Mouse (Mus musculus) kidney, adult 9 months (tissue): Measurements from ENCODE around the gene Rnpep.

Experiments used
- DNase-seq: peaks from one replicate; pipeline ENCODE4 v3.0.0; 2022

The Rnpep gene

DNA sequence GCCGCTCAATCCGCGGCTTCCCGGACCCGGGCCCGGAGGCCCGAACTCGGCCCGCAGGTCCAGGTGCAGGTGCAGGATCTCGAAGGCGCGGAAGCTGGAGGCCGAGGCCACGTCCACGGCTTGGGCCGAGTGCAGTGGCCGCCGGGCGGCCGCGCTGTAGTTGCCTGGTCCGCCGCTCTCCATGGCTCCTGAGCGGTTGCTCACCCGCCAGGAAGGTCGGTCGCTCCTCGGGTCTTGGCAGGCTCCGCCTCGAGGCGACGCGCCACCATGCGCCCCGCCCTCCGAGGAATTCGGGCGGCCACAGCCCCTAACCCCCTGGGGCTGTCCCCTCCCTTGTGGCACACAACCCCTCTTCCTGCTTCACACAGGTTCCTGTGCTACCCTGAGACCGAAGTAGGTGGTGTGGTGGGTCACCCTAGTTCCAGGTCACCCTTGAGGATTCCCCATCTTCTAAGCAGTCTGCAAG is at the start of gene Rnpep:
Gene Rnpep, minus strand, starts transcription at position 259 of the 466 bp plus-strand sequence.
- DNase-seq, result peak; percentile 62

DNA sequence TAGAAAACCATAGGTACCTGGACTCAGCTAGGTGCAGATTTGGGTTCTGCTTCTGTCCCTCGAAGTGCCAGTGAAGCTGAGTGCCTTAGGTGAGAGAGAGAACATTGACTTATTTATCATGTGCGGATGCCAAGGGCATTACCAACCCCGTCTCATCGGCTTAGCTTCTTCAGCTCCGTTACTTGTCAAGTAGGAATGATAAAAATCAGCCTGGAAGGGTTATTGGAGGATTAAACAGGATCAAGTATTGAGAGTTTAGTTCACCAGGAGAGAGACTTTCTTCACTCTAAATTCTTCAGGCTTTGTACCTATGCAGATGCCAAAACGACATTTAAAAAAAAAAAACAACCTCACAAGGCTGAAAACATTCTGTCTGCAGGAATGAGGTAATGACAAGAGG is 46.7 kb upstream of the Rnpep start:
- no peak for DNase-seq

DNA sequence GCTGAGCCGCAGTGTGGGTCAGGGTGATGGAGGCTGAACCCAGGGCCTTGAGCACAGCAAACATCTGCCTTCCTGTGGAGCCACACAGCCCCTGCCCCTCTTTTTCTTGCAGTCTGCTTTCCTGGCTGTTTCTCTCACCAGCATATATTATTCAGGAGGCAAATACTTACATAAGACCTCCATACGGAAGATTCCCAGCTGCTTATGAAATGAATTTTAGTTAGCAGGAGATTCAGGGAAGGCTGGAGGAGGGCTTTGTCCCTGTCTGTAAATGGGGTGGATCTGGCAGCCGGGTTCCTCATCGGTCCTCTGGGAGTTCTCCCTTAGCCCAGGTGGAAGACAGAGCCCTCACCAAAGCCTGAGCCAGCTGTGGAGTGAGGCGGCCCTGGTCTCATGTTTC is 44.5 kb upstream of the Rnpep start:
- no peak for DNase-seq

GRCm38 (mm10) chr1:135325934-135326333 is 42.0 kb upstream of the Rnpep start:
- DNase-seq, result no peak

DNA sequence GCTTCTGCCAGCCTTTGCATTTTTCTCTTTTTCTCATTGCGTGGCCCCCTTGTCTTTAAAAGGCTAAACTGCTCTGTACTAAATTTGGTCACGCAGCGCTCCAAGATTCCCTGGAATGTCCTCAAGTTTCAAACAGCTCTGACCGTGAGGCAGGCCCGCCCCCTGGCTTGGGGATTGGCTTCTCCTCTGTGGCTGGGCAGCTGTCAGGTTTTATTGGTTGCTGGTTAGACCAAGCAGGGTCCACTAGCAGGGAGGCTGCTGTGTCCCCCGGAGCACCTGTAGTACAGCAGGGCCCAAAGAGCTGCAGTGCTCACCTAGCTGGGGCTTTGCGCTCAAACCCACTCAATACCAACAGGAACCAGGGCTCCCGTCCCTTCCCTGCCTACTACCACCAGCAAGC is 40.7 kb upstream of the Rnpep start, which contains the start of gene Lmod1:
Gene Lmod1, plus strand, starts transcription at position 237 of the 400 bp plus-strand sequence.
- DNase-seq, result peak; percentile 69

DNA sequence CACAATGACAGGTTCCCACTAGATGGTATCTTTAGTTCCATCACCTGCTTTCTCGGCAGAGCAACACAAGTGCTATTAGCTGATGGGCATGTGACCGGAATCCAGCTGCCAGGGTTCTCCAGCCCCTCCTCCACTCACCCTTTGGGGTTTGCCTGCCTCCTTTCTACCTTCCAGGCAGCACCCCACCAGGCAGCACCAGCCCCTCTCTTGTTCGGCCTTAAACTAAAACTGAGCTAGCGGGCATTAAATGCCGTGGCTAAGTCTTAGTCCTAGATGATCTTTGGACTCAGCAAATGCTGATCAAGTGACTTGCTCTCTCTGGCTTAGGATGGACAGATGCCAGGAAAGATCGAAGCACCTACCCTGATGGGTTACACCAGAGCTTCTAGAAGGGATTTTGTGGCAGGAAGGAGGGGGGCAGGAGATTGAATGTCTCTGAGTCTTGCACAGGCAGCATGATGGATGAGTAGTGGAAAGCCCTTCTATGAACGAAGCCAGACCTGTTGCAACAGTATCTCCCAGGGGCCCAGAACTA is 39.5 kb upstream of the Rnpep start:
- peak; percentile 80 for DNase-seq

GRCm38 (mm10) chr1:135313284-135314031 is 29.6 kb upstream of the Rnpep start, which contains the start of gene Timm17a:
Gene Timm17a, minus strand, starts transcription at chr1:135313778.
- DNase-seq, result peak; percentile 97

DNA sequence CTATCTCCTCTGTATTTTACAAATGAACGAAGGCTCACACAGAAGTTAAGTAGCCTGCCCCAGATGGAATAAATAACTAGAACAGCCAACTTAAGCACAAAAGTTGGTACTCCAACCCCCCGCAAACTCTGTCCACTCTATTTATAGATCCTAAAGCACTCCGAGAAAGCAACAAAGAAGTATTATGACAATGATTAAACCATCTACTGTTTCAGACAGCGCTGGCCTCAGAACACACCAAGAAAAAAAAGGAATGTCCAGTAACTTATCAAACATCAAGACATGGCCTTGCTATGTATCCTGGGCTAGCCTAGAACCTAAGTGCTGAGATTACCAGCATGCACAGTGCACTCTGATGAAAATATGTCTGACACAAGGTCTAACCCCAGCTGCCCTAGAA is 28.3 kb upstream of the Rnpep start:
- DNase-seq, result peak; percentile 50

GRCm38 (mm10) chr1:135311356-135311755 is 27.5 kb upstream of the Rnpep start:
- DNase-seq, result peak; percentile 85

GRCm38 (mm10) chr1:135290908-135291307 is 7.0 kb upstream of the Rnpep start:
- no peak for DNase-seq

DNA sequence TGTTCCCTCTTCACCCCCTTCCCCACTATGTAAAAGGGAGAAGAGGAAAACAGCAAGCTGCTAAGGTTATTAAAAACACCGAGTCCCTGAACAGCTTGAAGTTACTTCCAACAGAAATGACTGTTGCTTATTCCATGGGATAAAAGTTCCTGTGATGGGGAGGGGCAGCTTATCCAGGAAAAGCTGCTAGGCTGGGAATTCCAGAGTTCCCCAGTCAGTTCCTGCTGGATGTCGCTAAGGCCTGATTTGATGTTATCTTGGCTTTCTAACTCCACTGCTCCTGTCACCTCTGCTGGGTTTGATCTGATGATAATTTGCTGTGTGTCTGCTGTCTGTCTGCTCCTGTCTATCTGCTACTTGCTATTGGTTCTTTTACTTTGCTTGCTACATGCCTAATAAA is 2.4 kb upstream of the Rnpep start:
- no peak for DNase-seq

DNA sequence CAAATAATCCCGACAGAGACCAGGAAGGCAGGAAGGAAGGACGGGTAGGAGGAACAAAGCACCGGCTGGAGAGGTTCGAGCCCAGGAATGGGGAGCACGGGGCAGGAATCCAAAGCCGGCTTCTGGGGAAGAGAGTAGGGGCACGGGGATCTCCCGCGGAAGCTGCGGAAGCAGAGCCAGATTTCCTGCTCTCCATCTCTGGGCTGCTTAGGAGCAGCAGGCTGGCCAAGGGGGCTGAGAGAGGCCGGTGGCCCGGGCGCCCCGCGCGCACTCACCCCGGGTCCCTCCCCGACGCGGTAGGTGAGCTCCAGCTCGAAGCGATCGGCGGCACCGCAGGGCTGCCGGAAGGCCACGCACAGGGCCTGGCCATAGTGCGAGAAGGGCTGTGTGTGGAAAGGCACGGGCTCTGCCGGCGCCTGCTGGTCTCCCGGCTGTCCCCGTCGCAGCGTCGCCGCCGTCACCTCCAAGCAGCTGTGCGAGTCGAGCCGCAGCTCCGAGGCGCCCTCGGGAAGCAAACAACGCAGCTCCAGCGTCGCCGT is 528 bp downstream of the Rnpep start:
- DNase-seq, result no peak

DNA sequence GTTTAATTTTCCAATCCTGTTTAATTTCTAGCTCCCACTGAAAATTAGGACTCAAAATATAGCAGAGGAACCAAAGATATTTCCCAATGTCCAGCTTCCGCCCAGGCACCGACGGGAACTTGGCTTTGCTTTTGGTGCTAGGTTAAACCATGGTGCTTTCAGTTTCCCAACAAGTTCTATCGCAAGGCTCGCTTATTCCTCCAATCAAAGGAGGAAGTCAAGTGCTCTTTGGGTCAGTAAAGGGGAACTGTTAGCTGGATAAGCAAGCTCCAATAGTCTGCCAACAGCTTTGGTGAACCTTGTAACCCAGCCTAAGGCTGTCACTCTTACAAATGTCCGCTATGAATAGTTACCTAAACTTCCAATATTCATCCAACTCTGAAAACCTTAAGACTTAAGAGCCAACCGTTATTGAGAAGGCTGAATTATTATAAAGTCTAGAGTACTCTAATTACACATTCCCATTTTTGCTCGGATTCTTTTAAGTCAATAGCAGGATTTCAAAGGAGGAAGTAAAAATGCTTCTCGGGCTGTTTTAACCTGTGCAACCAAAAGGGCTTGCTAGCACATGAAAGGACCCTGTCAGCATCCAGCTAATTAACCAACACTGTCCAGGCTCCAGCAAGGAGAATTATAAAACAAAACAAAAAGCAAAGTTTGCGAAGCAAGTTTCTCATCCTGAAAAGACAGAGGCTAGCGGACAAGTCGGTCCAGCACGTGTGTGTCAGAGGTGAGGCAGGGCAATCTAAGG is 1.2 kb downstream of the Rnpep start:
- DNase-seq, result peak; percentile 47

DNA sequence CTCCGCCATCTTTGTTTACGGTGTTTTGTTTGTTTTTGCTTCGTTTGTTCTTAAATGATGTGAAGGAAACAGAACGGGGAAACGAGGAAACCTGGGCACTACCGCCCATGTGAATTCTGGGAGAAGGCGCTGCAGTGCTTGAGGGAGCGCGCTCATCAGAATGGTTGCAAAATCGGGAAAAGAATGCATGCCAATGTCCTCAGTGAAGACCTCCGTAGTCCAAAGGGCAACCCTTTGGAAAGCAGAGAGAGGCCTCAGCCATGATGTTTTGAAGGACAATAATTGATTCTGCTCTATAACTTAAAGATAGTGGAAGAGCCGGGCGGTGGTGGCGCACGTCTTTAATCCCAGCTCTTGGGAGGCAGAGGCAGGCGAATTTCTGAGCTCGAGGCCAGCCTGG is 2.0 kb downstream of the Rnpep start:
- DNase-seq, result no peak

DNA sequence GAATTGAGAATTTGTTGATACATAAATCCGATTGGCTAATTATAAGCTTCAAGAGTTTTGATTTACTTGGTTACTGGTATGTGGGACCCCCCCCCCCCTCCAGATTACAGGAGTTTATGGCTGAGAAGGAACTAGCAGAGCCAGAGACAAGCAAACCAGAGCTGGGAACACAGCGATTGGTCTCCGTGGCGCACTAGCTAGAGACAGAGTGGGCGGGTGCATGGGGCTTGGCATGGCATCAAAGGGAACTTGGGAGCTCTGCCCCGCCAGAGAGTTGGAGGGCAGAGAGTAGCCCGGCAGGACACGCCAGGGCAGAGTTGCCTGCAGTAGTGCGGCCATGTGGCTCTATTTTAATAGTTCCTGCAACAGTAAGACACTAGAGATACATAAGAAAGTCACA is 3.2 kb downstream of the Rnpep start:
- peak; percentile 84 for DNase-seq

GRCm38 (mm10) chr1:135271371-135271770 is 12.5 kb downstream of the Rnpep start:
- DNase-seq, result no peak

GRCm38 (mm10) chr1:135267663-135268446 is 16.0 kb downstream of the Rnpep start:
- DNase-seq, result no peak

- peak; percentile 65 for DNase-seq
Measured at GRCm38 (mm10) chr1:135265834-135266233, 18.1 kb downstream of the Rnpep start.

- no peak for DNase-seq
Measured at GRCm38 (mm10) chr1:135263316-135263715, 20.6 kb downstream of the Rnpep start.

DNA sequence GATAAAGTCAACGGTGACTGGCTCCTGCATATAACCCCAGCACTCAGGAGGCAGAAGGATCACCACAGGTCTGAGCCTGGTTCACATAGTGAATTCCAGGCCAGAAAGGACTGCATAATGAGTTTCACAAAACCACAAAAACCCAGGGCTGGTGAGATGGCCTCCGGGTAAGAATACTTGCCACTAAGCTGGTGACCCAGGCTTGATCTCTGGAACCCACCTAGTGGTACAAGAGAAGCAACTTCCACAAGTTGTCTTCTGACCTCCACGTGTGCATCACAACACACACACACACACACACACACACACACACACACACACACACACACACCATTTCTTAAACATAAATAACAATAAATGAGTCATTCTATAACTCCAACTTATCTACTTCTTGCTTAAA is 21.6 kb downstream of the Rnpep start:
- no peak for DNase-seq

DNA sequence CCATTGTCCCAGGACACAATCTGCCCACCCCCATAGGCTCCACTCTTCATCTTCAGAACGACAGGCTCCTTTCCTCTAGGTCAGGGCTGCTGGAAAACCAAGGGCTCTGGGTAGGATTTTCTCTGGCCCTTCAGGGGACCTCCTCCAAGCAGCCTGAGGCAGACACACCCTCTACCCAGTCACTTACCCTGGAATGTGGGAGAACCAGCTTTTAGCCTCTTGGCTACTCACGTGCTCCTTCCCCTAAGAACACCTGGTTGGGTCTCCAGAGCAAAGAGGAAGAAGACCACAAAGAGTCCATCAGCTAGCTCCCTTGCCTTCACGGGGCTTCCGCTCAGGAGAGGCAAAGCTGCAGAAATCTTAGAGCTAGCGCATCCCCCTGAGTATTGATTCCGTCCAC is 23.0 kb downstream of the Rnpep start:
- no peak for DNase-seq

DNA sequence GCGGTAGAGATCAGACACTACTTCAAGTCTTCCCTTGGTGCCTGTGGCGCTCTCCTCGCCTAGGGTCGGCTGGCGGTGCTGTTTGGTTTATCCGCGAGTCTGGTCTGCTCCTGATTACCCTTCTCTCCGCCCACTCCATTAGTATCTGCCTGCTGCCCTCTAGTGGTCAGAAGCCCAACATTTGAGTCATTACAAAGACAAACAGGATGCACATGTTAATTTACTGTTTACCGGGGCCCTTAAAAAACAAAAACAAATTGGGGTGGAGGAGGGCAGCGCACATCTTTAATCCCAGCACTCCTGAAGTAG is 24.8 kb downstream of the Rnpep start:
- peak; percentile 89 for DNase-seq
